Mouse (Mus musculus): ENCODE measurements around the gene 4930579F01Rik. TPM values are rescaled to one million over a fixed set of nuclear protein-coding genes. Genes with fewer than 3 reads are reported as not detected.

Gene 4930579F01Rik
- polyA plus RNA-seq, 2 experiments: not detected

- H3K4me3 ChIP-seq (ENCODE audit: insufficient read depth in 1 of 2, low read depth in 2 of 2, low read length in 2 of 2): no peak overlapping the region
- ATAC-seq (ENCODE audit: insufficient read depth): no peak
- no peak for TF ChIP-seq EP300 (IDR thresholded peaks at IDR 0.05; ENCODE audit: low read depth)
- TF ChIP-seq CTCF (IDR thresholded peaks at IDR 0.05; ENCODE audit: low read depth): 0 out of 2 replicates have a peak, but pooled peaks have one; percentile 21
- H3K9me3 ChIP-seq (ENCODE audit: control insufficient read depth, low read length): no peaks in the 10 kb centered on the region
- no peaks in the 10 kb centered on the region for H3K36me3 ChIP-seq (replicated peaks; ENCODE audit: control insufficient read depth, insufficient read depth, low read depth)
- H3K4me1 ChIP-seq (replicated peaks; ENCODE audit: control insufficient read depth in 2 of 2, insufficient read depth in 2 of 2, low read length in 1 of 2): peaks cover 0 to 4% of the 10 kb centered on the region in 2 experiments; a peak in 2 of 4 replicates
- no peak overlapping the region for H3K27ac ChIP-seq
- H3K4me2 ChIP-seq (ENCODE audit: low read depth): no peak overlapping the region
- H3K9ac ChIP-seq (replicated peaks): no peak overlapping the region
- DNase-seq (ENCODE audit: low read depth in 3 of 3, low spot score in 3 of 3): no peak
- no peaks in the 10 kb centered on the region for H3K27me3 ChIP-seq (ENCODE audit: control insufficient read depth, insufficient read depth, low read length)
- 73% methylated on average over 3 of the region's 3 CpGs for WGBS (ENCODE audit: insufficient replicate concordance)
These were observed 46.8 kb upstream of the 4930579F01Rik start for GRCm38 (mm10) chr3:138240411-138240810.

- H3K36me3 ChIP-seq (replicated peaks; ENCODE audit: control insufficient read depth, insufficient read depth, low read depth): no peaks in the 10 kb centered on the region
- no peak for ATAC-seq (ENCODE audit: insufficient read depth)
- no peak overlapping the region for H3K4me2 ChIP-seq (ENCODE audit: low read depth)
- no peak overlapping the region for H3K4me3 ChIP-seq (ENCODE audit: insufficient read depth in 1 of 2, low read depth in 2 of 2, low read length in 2 of 2)
- TF ChIP-seq EP300 (IDR thresholded peaks at IDR 0.05; ENCODE audit: low read depth): no peak
- no peak for TF ChIP-seq CTCF (IDR thresholded peaks at IDR 0.05; ENCODE audit: low read depth)
- 61% methylated on average over 6 of the region's 6 CpGs for WGBS (ENCODE audit: insufficient replicate concordance)
- DNase-seq (ENCODE audit: low read depth in 3 of 3, low spot score in 3 of 3): no peak
- H3K4me1 ChIP-seq (replicated peaks; ENCODE audit: control insufficient read depth in 2 of 2, insufficient read depth in 2 of 2, low read length in 1 of 2): peaks cover 0 to 4% of the 10 kb centered on the region in 2 experiments; a peak in 2 of 4 replicates
- no peaks in the 10 kb centered on the region for H3K9me3 ChIP-seq (ENCODE audit: control insufficient read depth, low read length)
- no peak overlapping the region for H3K27ac ChIP-seq
- no peaks in the 10 kb centered on the region for H3K27me3 ChIP-seq (ENCODE audit: control insufficient read depth, insufficient read depth, low read length)
- no peak overlapping the region for H3K9ac ChIP-seq (replicated peaks)
These were observed 45.8 kb upstream of the 4930579F01Rik start for GRCm38 (mm10) chr3:138239461-138239860.

- Histone ChIP-seq H3K4me2 (ENCODE audit: low read depth) (no peak overlapping the region), H3K27me3 (ENCODE audit: control insufficient read depth, insufficient read depth, low read length) (no peaks in the 10 kb centered on the region), H3K4me3 (ENCODE audit: insufficient read depth in 1 of 2, low read depth in 2 of 2, low read length in 2 of 2) (no peak overlapping the region), H3K9ac (replicated peaks) (no peak overlapping the region), H3K36me3 (replicated peaks; ENCODE audit: control insufficient read depth, insufficient read depth, low read depth) (no peaks in the 10 kb centered on the region), H3K4me1 (replicated peaks; ENCODE audit: control insufficient read depth in 2 of 2, insufficient read depth in 2 of 2, low read length in 1 of 2) (peaks cover 0 to 4% of the 10 kb centered on the region in 2 experiments; a peak in 2 of 4 replicates), H3K9me3 (ENCODE audit: control insufficient read depth, low read length) (no peaks in the 10 kb centered on the region), H3K27ac (no peak overlapping the region)
- 55% methylated on average over 10 of the region's 10 CpGs for WGBS (ENCODE audit: insufficient replicate concordance)
- TF ChIP-seq EP300 (IDR thresholded peaks at IDR 0.05; ENCODE audit: low read depth) (no peak), CTCF (IDR thresholded peaks at IDR 0.05; ENCODE audit: low read depth) (no peak)
- ATAC-seq (ENCODE audit: insufficient read depth) (no peak), DNase-seq (ENCODE audit: low read depth in 3 of 3, low spot score in 3 of 3) (no peak)
These were observed 44.4 kb upstream of the 4930579F01Rik start for GRCm38 (mm10) chr3:138238046-138238445.

GRCm38 (mm10) chr3:138236546-138237163, 43.0 kb upstream of the 4930579F01Rik start:
- Histone ChIP-seq H3K9ac (replicated peaks) (no peak overlapping the region), H3K27ac (no peak overlapping the region), H3K27me3 (ENCODE audit: control insufficient read depth, insufficient read depth, low read length) (no peaks in the 10 kb centered on the region), H3K4me1 (replicated peaks; ENCODE audit: control insufficient read depth in 2 of 2, insufficient read depth in 2 of 2, low read length in 1 of 2) (peaks cover 0 to 4% of the 10 kb centered on the region in 2 experiments; a peak in 2 of 4 replicates), H3K4me2 (ENCODE audit: low read depth) (no peak overlapping the region), H3K36me3 (replicated peaks; ENCODE audit: control insufficient read depth, insufficient read depth, low read depth) (no peaks in the 10 kb centered on the region), H3K4me3 (ENCODE audit: insufficient read depth in 1 of 2, low read depth in 2 of 2, low read length in 2 of 2) (no peak overlapping the region), H3K9me3 (ENCODE audit: control insufficient read depth, low read length) (no peaks in the 10 kb centered on the region)
- DNase-seq (ENCODE audit: low read depth in 3 of 3, low spot score in 3 of 3) (no peak), ATAC-seq (ENCODE audit: insufficient read depth) (no peak)
- WGBS (ENCODE audit: insufficient replicate concordance): 64% methylated on average over 11 of the region's 11 CpGs
- TF ChIP-seq EP300 (IDR thresholded peaks at IDR 0.05; ENCODE audit: low read depth): no peak

GRCm38 (mm10) chr3:138231531-138231930, 37.9 kb upstream of the 4930579F01Rik start:
- no peaks in the 10 kb centered on the region for H3K27me3 ChIP-seq (ENCODE audit: control insufficient read depth, insufficient read depth, low read length)
- H3K36me3 ChIP-seq (replicated peaks; ENCODE audit: control insufficient read depth, insufficient read depth, low read depth): no peaks in the 10 kb centered on the region
- no peak overlapping the region for H3K9ac ChIP-seq (replicated peaks)
- ATAC-seq (ENCODE audit: insufficient read depth) (no peak), DNase-seq (ENCODE audit: low read depth in 3 of 3, low spot score in 3 of 3) (no peak)
- H3K4me2 ChIP-seq (ENCODE audit: low read depth): no peak overlapping the region
- 55% methylated on average over 2 of the region's 2 CpGs for WGBS (ENCODE audit: insufficient replicate concordance)
- TF ChIP-seq EP300 (IDR thresholded peaks at IDR 0.05; ENCODE audit: low read depth) (no peak), CTCF (IDR thresholded peaks at IDR 0.05; ENCODE audit: low read depth) (no peak)
- H3K4me1 ChIP-seq (replicated peaks; ENCODE audit: control insufficient read depth in 2 of 2, insufficient read depth in 2 of 2, low read length in 1 of 2): no peaks in the 10 kb centered on the region
- no peak overlapping the region for H3K27ac ChIP-seq
- H3K4me3 ChIP-seq (ENCODE audit: insufficient read depth in 1 of 2, low read depth in 2 of 2, low read length in 2 of 2): no peak overlapping the region
- no peaks in the 10 kb centered on the region for H3K9me3 ChIP-seq (ENCODE audit: control insufficient read depth, low read length)
